Mouse (Mus musculus) heart, postnatal 25 days (tissue): ENCODE data around the gene Ttc30a1. TPM values are rescaled to one million over a fixed set of nuclear protein-coding genes. Genes with fewer than 3 reads are reported as not detected.
"Not testable (repeated sequence)": the region's sequence is repeated elsewhere in the genome, so short reads cannot be mapped to it uniquely, and the experiment has no call there.

ENCODE experiments used
- DNase-seq: peaks from one replicate; pipeline ENCODE4 v3.0.0; 2022; ENCODE audit warnings: low spot score
- intact Hi-C: fragments of 180-260 bp; cut with DNase I; formaldehyde crosslinking; loops from one replicate; pipeline ENCODE4 v1.15.1; 2025
- total RNA-seq, 2 experiments: library from RNA; stranded (reverse); gene quantifications; 2 replicates each; pipeline ENCODE4 v1.2.3; 2021

The Ttc30a1 gene
- total RNA-seq, 2 experiments from 2014 or later, result 3.0 to 3.2 TPM

GRCm38 (mm10) chr2:75938117-75939063 lies 43.4 kb downstream of the Ttc30a1 start, which contains the start of gene Ttc30b:
Gene Ttc30b, minus strand, starts transcription at chr2:75938585.
- intact Hi-C loops, result loop anchor here (5.0 kb wide), 1 partner anchor 34 kb away; no protein-coding TSS in a partner anchor
- DNase-seq, result peak; percentile 54

GRCm38 (mm10) chr2:75937520-75938116 lies 44.1 kb downstream of the Ttc30a1 start:
- intact Hi-C loops, result loop anchor here (5.0 kb wide), 1 partner anchor 35 kb away; no protein-coding TSS in a partner anchor
- DNase-seq, result not testable (repeated sequence)

DNA sequence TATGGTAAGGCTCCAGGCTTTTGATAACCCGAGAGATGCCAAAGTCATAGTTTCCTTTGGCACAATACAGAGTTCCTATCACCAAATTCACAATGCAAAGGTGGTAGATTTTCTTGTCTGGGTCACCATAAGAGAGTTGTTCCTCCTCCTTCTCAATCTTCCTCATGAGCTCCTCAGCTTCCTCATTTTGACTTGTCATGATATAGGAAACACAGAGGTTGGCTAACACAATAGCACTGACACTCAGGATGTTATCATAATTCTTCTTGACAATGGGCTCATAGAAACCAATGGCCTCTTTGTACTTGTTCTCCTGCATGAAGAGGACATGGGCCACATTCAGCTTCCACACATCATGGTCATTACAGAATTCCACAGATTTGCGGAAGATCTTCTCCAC lies 45.1 kb downstream of the Ttc30a1 start:
- intact Hi-C loops, result loop anchor here (5.0 kb wide), 1 partner anchor 36 kb away; no protein-coding TSS in a partner anchor
- not testable (repeated sequence) for DNase-seq

- no peak for DNase-seq
- intact Hi-C loops, result no loop called here
Measured at GRCm38 (mm10) chr2:75933541-75933940, 48.2 kb downstream of the Ttc30a1 start.

- no peak for DNase-seq
- intact Hi-C loops, result no loop called here
Measured at GRCm38 (mm10) chr2:75930941-75931340, 50.8 kb downstream of the Ttc30a1 start.

- intact Hi-C loops, result loop anchor here (5.0 kb wide), 1 partner anchor 32 kb away; no protein-coding TSS in a partner anchor
- DNase-seq, result no peak
Measured at GRCm38 (mm10) chr2:75929786-75930444, 51.9 kb downstream of the Ttc30a1 start.

GRCm38 (mm10) chr2:75929141-75929540 lies 52.6 kb downstream of the Ttc30a1 start:
- DNase-seq, result no peak
- intact Hi-C loops, result loop anchor here (5.0 kb wide), 1 partner anchor 33 kb away; no protein-coding TSS in a partner anchor

Other genes starting within 250 kb of the Ttc30a1 start
- 10 to 100 TPM; 34.1 to 37.6 TPM for gene Agps, start 149.8 kb downstream of the Ttc30a1 start, total RNA-seq
- 10 to 100 TPM; 14.7 to 15.4 TPM for gene Ttc30b, start 43.4 kb downstream of the Ttc30a1 start, total RNA-seq
- gene Ttc30a2, start 3.8 kb downstream of the Ttc30a1 start, total RNA-seq, result 1 to 10 TPM; 1.7 to 1.9 TPM